Mouse (Mus musculus) fat pad, adult 2 months (tissue): ENCODE data around the gene Glyr1.
A peak's percentile ranks its signal among the peaks of the same experiment; 100 is the strongest.

Experiments
- DNase-seq: peaks from one replicate; pipeline ENCODE4 v3.0.0-alpha.2; 2011; ENCODE audit warnings: low read depth, low spot score; ENCODE audit errors: extremely low read depth

Glyr1 gene

DNA sequence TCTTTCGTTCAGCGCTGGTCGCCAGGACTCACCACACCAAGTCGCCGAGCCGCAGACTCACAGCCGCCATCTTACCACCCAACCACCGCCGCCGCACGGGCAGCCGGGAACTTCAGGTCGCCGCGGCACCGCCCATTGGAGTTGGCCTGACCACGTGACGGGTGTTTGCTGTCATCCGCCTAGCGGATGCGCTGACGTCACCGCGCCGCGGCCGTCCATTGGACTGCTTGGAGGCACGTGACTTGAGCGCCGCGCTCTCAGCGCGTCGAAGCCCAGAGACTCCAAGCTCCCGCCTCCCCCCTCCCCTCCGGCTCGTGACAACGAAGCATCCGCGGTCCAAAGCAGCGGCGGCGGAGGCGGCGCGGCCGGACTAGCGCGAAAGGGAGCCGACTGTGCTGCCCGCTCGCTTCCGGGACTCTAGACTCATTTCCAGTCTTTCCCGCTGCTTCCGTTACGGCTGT, at the start of gene Glyr1, which contains the start of gene Ubn1:
Gene Glyr1 (minus strand): TSS at position 90 of the 461 bp plus-strand sequence.
Gene Ubn1 (plus strand): TSS at position 284 of the 461 bp plus-strand sequence.
- DNase-seq: peak; percentile 90

- no peak for DNase-seq
These were observed 46.8 kb upstream of the Glyr1 start for GRCm38 (mm10) chr16:5096504-5096903.

- DNase-seq: peak; percentile 80
These were observed 43.6 kb upstream of the Glyr1 start for GRCm38 (mm10) chr16:5093285-5093684.

GRCm38 (mm10) chr16:5089021-5089420, 39.4 kb upstream of the Glyr1 start:
- no peak for DNase-seq

- no peak for DNase-seq
These were observed 36.5 kb upstream of the Glyr1 start for GRCm38 (mm10) chr16:5086179-5086578.

DNA sequence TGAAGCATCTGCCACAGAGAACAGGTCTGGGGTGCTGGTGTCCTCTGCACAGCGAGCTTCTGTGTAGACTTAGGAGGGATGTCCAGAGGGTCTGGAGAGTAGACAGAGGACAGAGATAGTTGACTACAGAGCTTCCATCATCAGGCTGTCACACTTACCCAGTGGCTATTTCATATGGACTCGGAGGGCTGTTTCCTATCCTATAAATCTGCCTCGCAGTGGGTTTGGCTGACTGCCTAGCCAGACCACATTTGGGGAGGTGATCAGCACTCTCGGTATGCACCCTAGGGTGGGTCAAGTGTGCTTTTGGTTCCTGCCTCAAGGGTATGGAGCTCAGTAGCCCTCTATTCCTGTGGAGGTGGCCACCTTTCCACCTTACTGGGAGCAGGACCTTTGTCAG, 35.5 kb upstream of the Glyr1 start:
- DNase-seq: no peak

DNA sequence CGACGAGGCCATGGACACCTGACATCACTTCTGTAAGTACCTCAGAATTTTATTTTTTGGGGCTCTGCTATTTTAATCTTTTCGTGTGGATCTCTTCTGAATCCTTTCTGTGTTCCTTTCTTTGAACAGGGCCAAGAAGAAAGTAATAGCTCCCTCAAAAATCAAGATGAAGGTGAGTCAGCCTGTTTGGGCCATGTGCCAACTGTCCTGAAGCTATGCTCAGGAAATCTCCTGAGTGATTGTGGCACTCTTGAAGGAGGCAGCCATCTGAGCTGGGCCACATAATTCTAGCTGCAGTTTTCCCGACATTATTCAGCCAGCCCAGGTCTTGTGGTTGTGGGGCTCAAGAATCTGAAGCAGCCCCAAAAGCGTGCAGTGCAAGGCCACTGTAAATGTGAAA, 24.7 kb upstream of the Glyr1 start:
- no peak for DNase-seq

GRCm38 (mm10) chr16:5071974-5072373, 22.3 kb upstream of the Glyr1 start:
- DNase-seq: no peak

DNA sequence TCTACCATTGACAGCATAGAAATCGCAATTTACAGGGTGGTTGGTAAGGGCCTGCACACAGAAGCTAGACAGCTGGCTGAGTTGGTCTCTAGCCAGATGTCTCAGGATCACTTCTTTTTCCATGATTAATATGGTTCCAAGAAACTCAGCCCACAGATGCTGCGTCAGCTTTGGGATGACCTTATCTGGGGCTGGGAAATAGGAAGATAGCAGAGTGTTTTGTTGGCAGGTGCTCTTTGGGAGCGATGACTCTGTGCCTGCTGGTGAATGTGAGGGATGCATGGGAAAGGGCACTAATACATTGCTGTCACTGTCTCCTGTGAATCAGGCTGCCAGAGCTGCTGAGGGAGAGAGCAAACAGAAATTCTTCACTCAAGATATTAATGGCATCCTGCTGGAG, 20.7 kb upstream of the Glyr1 start:
- no peak for DNase-seq

DNA sequence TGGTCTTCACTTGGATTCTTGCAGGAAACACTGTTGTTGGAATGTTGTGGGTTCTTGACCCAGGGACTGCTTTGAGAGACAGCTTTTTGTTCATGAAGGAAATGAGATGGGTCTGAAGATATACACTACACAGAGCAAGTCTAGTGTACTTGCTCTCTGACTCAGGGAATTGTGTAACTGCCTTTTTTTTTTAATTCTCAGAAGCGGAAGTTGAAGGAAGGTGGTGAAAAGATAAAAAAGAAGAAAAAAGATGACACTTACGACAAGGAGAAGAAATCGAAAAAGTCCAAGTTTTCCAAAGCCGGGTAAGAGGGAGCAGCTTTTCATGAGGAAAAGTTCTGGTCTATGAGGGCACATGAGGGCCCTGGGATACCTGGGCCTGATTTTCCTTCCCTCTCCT, 13.8 kb upstream of the Glyr1 start:
- DNase-seq: no peak

GRCm38 (mm10) chr16:5058114-5058513, 8.5 kb upstream of the Glyr1 start:
- DNase-seq: no peak

DNA sequence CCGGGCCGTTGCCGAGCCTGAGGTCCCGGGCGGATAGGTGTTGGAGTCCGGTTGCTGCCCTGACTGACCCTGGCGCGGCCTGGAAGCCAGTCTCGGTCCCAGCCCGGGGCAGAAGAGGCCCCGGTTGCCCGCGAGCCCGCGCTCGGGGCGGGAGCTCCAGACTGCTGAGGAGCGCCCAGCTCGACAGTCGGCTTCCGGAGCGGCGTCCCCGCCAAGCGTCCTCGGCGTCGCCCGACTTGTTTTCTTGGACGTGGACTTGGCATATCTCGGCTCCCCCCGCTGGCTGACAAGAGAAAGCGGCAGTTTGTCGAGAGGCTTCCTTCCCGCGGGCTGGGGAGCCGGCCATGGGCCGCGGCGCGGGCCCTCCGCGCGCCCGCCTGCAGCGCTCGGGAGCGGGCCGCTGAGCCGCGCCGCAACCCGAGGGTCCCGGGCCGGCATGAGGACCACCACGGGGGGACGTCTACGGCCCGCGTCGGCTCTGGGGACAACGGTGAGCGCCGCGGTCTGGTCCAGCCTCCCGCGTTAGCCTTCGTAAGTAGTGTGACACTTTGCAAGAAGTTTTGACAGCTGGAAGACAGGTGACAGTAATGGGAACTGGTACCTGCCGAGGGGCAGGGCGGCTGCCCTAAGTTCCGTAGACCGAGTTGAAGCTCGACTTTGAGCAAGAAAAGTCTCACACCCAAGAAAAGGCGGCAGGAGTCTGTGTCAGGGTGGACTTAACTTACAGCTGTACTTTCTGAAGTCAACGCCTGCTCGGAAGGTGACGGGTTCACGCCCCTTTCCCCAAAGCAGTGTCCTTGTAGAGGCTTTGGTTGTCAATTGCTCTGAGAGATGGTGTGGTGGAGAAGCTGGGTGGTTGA, 818 bp upstream of the Glyr1 start:
- no peak for DNase-seq

DNA sequence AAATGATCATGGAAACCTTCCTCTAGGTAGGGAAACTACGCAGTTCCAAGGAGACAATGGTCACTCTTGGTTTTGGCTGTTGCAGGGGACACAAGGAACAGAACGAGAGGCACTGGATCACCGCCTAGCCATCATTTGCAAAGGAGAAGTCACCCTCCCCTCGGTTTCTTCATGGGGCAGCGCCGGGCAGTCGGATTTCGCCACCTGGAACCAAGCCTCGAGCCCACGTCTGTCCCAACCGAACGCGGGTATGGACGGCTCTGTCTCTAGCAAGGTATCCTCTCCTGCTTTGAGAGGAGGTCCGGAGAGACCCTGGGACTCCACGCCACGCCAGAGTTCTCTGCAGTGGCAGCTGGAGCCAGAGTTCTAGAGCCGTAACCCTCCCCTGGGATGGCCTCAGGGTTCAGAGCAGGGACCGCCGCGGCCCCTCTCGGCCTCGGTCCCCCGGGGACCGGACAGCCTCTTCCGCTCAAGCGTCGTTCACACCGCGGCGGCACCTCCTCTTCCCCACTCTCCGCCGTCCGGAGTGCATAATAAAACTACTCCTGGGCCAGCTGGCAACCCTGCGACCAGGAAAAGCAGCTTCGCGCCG, 385 bp downstream of the Glyr1 start:
- no peak for DNase-seq

DNA sequence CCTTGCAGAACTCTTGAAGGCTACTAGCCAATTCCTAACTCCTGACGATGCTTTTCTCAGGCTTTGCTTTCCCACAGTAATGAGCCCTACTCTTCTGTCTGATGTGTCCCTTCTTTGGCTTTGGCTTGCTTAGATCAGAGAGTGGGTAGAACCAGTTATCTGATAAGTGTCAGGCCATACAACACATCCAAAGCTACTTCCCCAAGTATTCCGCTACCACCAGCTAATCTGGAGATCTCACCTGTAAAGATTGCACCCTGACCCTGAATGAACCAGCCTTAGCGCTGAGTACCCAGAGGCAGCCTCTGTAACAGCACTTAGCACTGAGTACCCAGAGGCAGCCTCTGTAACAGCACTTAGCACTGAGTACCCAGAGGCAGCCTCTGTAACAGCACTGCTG, 4.3 kb downstream of the Glyr1 start:
- no peak for DNase-seq

GRCm38 (mm10) chr16:5036649-5037234, 12.9 kb downstream of the Glyr1 start:
- DNase-seq: no peak

DNA sequence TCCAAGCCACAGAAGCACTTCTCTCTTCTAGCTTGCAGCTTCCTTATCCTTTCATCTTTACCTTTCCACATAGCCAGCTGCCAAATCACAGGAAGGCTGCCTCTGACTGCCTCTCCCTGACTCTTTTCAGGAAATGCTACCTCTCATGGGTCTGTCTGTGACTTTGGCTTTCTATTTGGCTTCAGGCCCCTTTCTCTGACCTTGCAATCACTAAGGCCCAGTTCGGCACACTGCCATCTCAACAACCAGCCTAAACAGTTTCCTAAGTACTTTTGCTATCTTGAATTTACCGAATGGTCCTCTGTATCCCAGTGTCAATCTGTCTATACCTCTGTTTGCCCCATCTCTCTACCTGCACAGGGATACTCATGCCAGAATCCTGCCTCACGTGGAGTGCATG, 14.1 kb downstream of the Glyr1 start:
- no peak for DNase-seq

DNA sequence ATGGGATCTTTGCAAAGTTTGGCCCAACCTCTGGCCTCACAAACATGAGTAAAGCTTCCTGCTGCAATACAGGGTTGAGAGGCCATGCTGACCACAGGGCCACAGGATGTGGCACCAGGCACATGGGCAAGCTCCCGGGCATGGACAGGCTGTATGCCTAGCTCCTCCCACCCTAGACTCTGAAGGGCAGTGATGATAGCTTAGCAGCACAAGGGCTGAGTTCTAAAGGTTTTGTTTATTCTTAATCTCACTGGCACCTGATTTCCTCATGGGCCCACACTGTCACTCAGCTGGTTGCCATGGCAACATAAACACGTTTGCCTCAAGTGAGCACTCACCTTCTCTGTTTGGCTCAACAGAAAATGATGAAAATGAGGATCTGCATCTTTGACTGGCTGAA, 19.8 kb downstream of the Glyr1 start:
- DNase-seq: no peak

DNA sequence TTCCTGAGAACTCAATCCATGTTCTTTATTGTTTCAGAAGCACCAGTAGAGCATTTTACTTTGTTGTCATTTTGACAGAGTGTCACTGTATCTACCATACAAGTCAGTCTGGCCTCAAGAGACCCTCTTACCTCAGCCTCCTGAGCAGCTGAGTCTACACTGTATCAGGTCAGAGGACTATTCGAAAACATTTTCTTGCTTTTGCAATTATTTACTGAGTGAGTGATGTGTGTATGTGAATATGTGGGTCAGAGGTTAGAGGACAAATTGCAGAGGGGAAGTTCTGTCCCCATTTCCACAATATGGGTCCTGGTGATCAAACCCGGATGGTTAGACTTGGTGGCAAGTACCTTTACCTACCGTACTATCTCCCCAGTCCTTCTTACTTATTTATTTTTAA, 25.6 kb downstream of the Glyr1 start:
- no peak for DNase-seq

GRCm38 (mm10) chr16:5014578-5014977, 35.1 kb downstream of the Glyr1 start:
- DNase-seq: no peak

DNA sequence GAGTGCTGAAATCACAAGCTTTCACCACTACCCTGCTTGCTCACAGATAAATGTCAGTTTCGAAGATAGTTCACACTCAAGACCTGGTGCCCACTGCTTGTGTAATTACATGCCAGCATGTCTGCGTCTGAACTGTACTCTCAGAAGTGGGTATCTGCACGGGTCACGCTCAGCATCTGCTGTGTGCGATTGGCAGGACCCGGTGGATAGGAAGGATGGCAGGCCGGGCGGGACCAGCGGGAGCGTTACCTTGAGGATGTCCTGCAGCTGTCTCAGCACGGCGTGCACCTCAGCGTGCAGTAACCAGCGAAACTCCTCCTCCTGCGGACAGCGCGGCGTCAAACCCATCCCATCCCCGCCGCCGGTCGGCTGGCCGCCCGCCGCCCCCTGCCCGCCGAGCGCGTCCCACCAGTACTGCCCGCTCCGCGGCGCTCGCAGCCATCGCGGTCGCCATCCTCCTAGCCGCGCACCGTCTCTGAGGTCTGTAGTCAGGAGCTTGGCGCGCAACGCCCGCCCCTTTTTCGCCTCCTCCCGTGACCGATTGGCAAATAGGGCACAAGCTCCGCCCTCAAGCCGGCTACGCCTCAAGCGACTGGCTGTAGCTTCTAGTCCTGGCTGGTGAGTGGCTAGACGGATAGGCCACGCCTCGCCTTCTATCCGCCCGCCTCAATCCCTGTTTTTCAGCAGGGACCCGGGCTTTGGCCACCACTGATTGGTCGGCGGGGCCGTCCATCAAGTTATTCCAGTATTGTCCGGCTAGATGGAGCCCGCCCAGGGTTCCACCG, 36.4 kb downstream of the Glyr1 start, which contains the start of gene Rogdi:
Gene Rogdi (minus strand): TSS at position 500 of the 785 bp plus-strand sequence.
- DNase-seq: peak; percentile 86
